Mouse (Mus musculus) bone marrow, adult 2 months (tissue): ENCODE results near the gene Aaas. TPM values are rescaled to one million over a fixed set of nuclear protein-coding genes. Genes with fewer than 3 reads are reported as not detected.

Source experiments
- H3K27ac ChIP-seq: fragments of 200-500 bp; 2 replicates; pipeline ENCODE4 v1.5.1; 2012; ENCODE audit warnings: low read depth, mild to moderate bottlenecking, control low read depth, inconsistent platforms, low read length; ENCODE audit not compliant: control insufficient read depth, poor library complexity, insufficient read depth
- H3K4me1 ChIP-seq: fragments of 200-500 bp; 2 replicates; pipeline ENCODE4 v1.6.1; 2011; ENCODE audit warnings: low read length; ENCODE audit not compliant: control insufficient read depth, insufficient read depth
- H3K4me3 ChIP-seq: fragments of 200-500 bp; replicated peaks from 2 replicates; pipeline ENCODE3; 2011; ENCODE audit warnings: mild to moderate bottlenecking, low read depth, low read length, control low read depth; ENCODE audit not compliant: control insufficient read depth
- CTCF ChIP-seq: fragments of 200-500 bp; IDR thresholded peaks from 2 replicates; pipeline ENCODE4 v1.5.1; 2011; ENCODE audit warnings: low read length, control low read depth; ENCODE audit not compliant: control insufficient read depth, insufficient read depth
- POLR2A ChIP-seq: fragments of 200-500 bp; IDR thresholded peaks from 2 replicates; pipeline ENCODE4 v1.6.1; 2011; ENCODE audit warnings: low read depth, mild to moderate bottlenecking, control low read depth, low read length, borderline replicate concordance; ENCODE audit not compliant: control insufficient read depth
- WGBS: fragments of 180-500 bp; shearing (Covaris S2); methylation state at CpG from one replicate; pipeline ENCODE4 v1.1.7; 2018; 5-methylcytosine and 5-hydroxymethylcytosine counted together
- polyA plus RNA-seq: library from polyadenylated mRNA; stranded (reverse); fragments of >200 nt; gene quantifications from 2 replicates; pipeline ENCODE4 v1.2.4, GENCODE M21; 2011; ENCODE audit warnings: low replicate concordance; ENCODE audit not compliant: missing spikeins, insufficient read depth, insufficient read length

Gene Aaas
- polyA plus RNA-seq, 1 experiment, result 97.9 TPM

DNA sequence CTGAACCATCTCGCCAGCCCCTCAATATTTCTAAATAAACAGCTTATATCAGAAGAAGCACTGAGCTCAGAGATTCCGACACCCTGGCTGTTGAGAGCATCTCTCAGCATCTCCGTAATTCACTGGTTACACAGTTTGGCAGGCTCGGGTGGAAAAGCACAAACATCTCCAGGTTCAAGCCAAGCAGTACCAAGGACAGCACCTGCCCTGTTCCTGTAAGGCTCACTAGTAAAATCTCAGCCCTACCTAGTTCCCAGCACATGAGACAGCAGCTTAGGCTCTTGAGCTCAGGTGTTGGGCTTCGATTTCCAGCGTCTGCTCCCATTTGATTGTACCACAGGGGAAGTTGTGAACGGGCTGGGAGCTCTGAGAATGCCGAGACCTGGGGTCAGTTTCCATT lies 15.3 kb downstream of the Aaas start:
- no peak overlapping the region for H3K27ac ChIP-seq
- TF ChIP-seq CTCF (no peak), POLR2A (no peak)
- 93% methylated on average over 8 of the region's 8 CpGs for WGBS
- no peaks in the 10 kb centered on the region for H3K4me1 ChIP-seq
- no peak overlapping the region for H3K4me3 ChIP-seq

DNA sequence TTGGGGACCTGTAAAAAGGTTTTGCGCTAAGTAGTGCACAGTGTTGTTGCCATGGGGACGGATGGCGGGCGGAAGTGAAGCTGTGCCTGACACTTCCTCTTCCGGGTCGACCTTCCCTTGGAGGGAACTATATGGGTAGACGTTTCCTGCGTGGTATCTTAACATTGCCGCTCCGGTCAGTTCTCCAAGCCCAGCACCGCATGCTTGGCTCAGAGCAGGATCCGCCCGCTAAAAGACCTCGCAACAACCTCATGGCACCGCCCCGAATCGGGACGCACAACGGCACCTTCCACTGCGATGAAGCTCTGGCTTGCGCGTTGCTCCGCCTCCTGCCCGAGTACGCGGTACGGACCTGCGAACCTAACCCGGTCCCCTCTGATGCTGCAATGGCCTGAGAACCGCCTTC lies 19.0 kb downstream of the Aaas start, which contains the start of gene Myg1:
TSS of gene Myg1 (plus strand) at position 100 of the 406 bp plus-strand sequence.
- Histone ChIP-seq H3K4me3 (peak within 1 kb of the TSS; percentile 95), H3K4me1 (peaks cover 2% of the 10 kb centered on the region; the same call in 1 of the 2 replicates), H3K27ac (peak within 1 kb of the TSS; percentile 64; the same call in 1 of the 2 replicates)
- WGBS, result under 1% methylated on average over 30 of the region's 30 CpGs
- no peak for TF ChIP-seq CTCF
- peak; percentile 68; the same call in 1 of the 2 replicates for TF ChIP-seq POLR2A

DNA sequence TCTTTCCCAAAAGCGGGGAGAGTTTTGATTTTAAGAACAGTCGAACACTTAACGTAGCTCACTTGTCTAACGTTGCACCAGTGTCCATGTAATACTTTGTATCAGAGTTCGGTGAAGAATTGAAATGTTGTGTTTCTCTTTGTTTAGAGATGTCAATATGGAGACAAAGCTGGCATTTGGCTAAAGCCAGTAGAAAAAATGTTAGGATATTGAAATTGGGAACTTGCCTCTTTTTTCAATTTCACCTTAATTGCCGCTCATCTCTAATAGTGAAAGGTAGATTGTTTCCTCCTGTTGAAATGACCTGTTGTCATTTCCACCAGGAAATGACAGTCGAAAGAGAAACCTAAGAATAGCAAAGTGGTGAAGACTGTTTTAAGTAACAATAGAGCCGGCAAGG lies 23.7 kb downstream of the Aaas start:
- Histone ChIP-seq H3K4me1 (peaks cover 3% of the 10 kb centered on the region; the same call in 1 of the 2 replicates), H3K4me3 (peak overlapping the region; percentile 99), H3K27ac (no peak overlapping the region)
- no peak for TF ChIP-seq POLR2A
- no peak for TF ChIP-seq CTCF
- 35% methylated on average over 8 of the region's 8 CpGs for WGBS

DNA sequence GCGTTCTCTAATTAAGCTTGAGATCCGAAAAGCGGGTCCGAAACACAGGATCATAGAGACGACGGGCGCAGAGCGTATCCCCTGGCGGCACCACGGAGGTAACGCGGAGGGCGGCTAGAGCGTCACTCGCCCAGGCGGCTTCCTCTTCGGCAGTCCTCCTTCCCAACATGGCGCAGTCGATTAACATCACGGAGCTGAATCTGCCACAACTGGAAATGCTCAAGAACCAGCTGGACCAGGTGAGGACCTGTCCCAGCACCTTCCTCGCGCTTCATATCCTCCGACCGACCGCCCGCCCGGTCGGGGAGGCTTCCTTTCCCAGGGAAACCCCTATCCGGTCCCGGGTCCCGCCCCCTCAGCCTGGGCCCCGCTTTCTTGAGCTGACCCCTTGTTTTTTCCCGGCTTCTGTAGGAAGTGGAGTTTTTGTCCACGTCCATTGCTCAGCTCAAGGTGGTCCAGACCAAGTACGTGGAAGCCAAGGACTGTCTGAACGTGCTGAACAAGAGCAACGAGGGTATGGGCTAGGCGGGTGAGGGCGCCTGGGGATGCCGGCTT lies 24.5 kb downstream of the Aaas start, which contains the start of gene Pfdn5:
TSS of gene Pfdn5 (plus strand) at position 95 of the 555 bp plus-strand sequence.
- peak; percentile 38; the same call in 1 of the 2 replicates for TF ChIP-seq CTCF
- TF ChIP-seq POLR2A, result peak; percentile 71; the same call in 1 of the 2 replicates
- Histone ChIP-seq H3K4me1 (peaks cover 3% of the 10 kb centered on the region; the same call in 1 of the 2 replicates), H3K27ac (peak within 1 kb of the TSS; percentile 75), H3K4me3 (peak within 1 kb of the TSS; percentile 99)
- WGBS, result under 1% methylated on average over 40 of the region's 40 CpGs

DNA sequence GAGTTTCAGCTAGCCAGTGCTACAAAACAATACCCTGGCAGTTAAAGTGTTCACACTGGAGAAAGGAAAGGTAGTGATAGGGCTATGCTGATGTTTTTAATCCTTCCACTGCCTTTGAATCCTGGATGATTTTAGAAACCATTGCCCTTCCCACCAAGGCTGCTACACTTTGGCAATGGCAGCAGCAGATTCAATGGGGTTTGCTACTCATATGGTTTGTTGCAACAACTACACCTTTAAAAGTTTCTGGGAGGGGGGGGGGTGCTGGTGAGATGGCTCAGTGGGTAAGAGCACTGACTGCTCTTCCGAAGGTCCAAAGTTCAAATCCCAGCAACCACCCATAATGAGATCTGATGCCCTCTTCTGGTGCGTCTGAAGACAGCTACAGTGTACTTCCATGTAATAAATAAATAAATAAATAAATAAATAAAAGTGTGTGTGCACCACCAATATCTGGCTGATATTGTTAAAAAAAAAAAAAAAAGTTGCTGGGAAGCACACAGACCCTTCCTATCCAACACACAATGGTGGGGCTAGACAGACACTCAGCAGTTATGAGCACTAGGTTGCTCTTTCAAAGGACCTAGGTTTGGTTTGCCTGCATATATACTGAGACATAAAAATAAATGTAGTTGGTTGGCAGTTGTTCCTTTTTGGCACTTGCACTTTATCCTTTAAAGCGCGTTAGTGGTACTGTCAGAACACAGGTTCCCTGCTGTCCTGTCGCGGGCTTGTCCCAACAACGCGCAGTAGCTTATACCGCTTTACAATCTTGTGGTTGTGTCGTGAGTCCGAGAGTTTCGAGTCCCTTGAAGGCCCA lies 25.7 kb downstream of the Aaas start:
- H3K4me1 ChIP-seq, result peaks cover 3% of the 10 kb centered on the region; the same call in 1 of the 2 replicates
- no peak overlapping the region for H3K4me3 ChIP-seq
- 80% methylated on average over 12 of the region's 12 CpGs for WGBS
- H3K27ac ChIP-seq, result no peak overlapping the region
- TF ChIP-seq CTCF (no peak), POLR2A (no peak)

DNA sequence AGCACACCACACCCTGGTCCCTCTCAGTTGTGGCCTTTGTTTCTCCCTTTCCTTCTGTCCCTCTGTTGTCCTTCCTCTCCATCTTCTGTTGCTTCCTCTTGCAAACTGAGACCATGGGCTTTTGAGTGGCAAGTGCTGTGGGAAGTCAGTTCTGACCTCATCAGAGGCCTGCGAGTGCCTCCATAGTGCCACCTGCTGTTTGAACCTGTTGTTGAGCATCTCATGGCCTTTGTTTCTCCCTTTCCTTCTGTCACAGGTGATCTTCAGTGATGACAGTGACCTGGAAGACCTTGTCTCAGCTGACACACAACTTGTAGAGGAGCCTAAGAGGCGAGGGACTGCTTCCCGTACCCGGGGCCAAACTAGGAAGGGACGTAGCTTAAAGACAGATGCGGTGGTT lies 34.3 kb downstream of the Aaas start:
- no peak overlapping the region for H3K4me3 ChIP-seq
- no peaks in the 10 kb centered on the region for H3K4me1 ChIP-seq
- TF ChIP-seq CTCF (peak; percentile 87), POLR2A (no peak)
- 84% methylated on average over 6 of the region's 6 CpGs for WGBS
- H3K27ac ChIP-seq, result no peak overlapping the region

DNA sequence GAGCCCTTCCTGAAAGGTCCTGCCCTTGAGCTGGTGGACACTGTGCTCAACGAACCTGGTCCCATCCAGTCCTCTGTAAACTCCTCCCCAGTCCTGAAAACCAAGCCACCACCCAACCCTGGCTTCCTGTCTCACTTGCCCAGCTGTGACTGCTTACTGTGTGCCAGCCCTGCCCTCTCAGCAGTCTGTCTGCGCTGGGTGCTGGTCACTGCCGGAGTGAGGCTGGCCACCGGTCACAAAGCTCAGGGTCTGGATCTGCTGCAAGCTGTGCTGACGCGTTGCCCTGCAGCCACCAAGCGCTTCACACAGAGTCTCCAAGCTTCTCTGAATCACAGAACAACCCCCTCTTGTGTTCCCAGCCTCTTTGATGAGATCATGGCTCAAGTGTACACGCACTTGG lies 35.3 kb downstream of the Aaas start:
- H3K27ac ChIP-seq, result no peak overlapping the region
- 89% methylated on average over 8 of the region's 8 CpGs for whole genome bisulfite sequencing
- no peak overlapping the region for H3K4me3 ChIP-seq
- TF ChIP-seq CTCF (no peak), POLR2A (no peak)
- H3K4me1 ChIP-seq, result no peaks in the 10 kb centered on the region

DNA sequence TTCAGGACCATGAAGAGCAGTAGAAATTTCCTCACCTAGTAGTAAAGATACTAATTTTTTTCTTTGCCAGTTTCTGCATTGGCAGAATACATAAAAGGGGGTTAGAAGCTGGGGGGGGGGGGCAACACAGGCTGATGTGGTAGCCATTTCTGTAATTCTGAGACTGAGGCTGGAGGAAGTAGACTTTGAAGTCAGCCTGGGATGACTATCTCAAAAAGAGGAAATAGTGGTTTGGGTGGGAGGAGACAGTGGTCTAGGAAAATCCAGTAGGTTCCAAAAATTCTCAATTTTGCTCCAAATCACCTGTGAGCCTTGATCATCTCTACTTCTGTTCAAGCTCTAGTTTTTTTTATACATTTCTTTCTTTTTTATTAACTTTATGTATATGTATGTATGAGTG lies 39.1 kb downstream of the Aaas start:
- TF ChIP-seq POLR2A (no peak), CTCF (no peak)
- Histone ChIP-seq H3K4me1 (no peaks in the 10 kb centered on the region), H3K4me3 (no peak overlapping the region), H3K27ac (no peak overlapping the region)
